Mouse (Mus musculus): ENCODE data around the gene Gpr101.

The Gpr101 gene

DNA sequence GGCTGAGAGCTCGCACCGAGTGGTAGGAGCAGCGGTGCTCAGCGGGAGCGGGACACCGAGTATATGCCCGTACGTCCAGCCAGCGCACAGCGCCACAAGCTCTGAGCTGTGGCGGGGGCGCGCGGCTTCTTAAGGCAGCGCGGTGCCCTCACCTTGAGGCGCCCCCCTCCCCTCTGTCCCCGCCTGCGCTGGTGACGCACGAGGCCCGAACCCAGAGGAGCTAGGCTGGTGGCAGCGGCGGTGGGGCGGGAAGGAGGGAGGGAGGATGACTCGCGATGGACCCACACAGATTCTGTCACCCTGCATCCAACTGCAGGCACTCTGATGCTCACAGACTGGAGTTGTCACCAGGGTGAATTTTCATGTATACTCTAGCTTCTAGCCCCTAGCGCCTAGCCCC lies at the start of gene Gpr101:
Gene Gpr101, minus strand, starts transcription at position 124 of the 400 bp plus-strand sequence.
- DNase-seq: peak; percentile 18

DNA sequence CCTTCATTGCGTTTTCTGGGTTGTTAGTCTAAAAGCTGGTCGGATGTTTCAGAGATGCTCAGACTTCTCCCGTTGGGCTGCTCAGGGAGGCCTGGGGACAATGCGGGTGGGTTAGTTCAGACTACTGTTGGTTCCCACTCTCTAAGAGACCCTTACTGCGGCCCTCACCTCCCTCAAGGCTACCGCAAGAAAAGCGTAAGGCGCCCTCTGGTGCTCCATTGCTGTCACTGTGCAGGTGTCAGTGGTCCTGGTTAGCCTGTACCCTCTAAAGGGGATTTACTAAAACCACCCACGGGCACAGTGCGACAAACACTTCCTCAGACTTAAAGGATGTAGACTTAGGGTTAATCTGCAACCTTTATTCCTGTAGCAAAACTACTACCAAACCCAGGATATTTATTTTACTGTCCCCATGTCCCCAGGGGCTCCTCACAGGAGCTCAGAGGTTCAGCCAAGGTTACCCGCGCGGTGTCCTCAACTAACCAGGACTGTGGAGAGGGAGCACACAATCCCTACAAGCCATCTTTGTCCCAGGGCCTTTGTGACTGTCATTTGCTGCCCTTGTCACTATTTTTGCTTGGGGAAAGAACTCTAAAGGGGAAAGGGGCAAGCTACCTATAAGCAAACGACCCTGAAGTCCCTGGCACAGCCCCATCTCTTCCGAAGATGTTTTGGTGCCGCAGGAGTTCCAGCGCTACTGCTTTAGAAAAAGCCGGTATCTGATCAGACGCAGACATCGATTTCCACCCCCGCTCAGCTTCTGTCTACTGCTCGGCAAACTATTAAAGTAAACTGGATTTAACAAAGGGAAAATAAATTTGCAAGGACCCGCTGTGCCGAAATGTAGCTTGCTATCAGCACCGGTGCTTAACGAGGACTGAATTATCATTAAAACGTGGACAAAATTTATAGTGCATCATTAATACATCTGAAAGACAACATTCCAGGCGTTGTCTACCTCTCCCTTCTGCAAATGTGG lies 17.8 kb upstream of the Gpr101 start:
- DNase-seq: no peak

DNA sequence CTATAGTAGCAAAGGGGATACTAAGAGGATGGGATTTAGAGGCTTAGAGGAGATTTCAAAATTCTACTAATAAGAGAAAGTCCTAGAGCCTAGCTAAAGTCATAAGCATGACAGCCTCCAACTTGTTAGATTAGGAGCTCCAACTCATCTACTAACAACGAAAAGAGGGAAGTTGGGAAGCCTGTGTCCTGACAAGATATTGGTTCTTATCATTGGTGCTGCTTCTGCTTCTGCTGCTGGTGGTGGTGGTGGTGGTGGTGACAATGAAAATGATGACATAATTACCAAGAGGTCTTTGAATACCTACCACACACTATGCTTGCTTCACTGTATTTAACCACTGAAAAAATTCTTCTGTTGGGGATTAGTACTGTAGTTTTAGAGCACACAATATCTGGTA lies 2.7 kb upstream of the Gpr101 start:
- DNase-seq: no peak

Measured in right cerebral cortex, adult 18-20 months (tissue).